Mouse (Mus musculus): Measurements from ENCODE around the gene Cfap45. TPM values are rescaled to one million over a fixed set of nuclear protein-coding genes. Genes with fewer than 3 reads are reported as not detected.

The Cfap45 gene
- polyA plus RNA-seq, 1 experiment from 2014 or later: 4.8 TPM

DNA sequence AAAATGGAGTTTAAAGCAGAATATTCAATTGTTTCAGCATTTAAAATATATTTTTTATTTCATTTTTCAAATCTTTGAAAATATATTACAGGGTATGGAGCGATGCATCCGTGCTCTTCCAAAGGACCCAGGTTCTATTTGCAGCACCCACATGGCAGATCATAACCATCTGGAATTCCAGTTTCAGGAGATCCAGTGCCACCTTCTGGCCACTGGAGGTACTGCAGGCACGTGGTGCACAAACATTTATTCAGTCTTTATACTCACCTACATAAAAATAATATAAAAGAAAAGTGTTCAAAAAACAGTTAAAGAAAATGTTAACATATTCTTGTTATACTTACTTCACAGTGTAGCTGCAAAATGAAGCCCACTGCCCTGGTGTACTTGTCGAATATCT, 2.6 kb upstream of the Cfap45 start:
- Histone ChIP-seq H3K4me1 (replicated peaks; ENCODE audit: control insufficient read depth, insufficient read depth, low read length) (no peaks in the 10 kb centered on the region; the same call in 1 of the 2 replicates), H3K27me3 (ENCODE audit: control insufficient read depth, insufficient read depth, low read length) (no peaks in the 10 kb centered on the region), H3K36me3 (ENCODE audit: control insufficient read depth, insufficient read depth, low read length) (no peaks in the 10 kb centered on the region), H3K9ac (ENCODE audit: low read depth, low read length) (no peak overlapping the region), H3K27ac (ENCODE audit: low read depth, low read length) (no peak overlapping the region), H3K4me3 (ENCODE audit: low read depth, low read length) (no peak overlapping the region), H3K9me3 (ENCODE audit: control insufficient read depth, low read length) (no peaks in the 10 kb centered on the region), H3K4me2 (replicated peaks; ENCODE audit: low read depth, low read length) (no peak overlapping the region)
- no peak for ATAC-seq (ENCODE audit: low FRiP score)
- 78% methylated on average over 4 of the region's 4 CpGs for WGBS
- DNase-seq (ENCODE audit: low spot score): no peak

DNA sequence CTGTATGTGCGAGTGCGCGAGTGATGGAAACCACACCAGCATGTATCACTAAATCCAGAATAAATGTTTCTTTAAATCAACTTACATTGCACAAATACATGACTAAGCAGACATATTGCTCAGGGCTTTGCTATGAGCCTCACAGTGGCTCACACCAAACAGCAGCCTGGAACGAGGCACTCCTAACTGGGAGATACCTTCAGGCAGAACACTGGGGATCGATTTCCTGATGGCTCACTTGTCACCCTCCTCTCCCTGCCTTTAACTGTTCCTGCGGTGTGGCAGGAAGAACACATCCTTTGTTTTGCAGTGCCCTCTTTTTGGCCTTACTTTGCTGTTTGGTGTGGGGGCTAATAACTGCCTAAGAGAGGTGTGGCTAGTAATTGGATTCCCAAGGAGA, 957 bp upstream of the Cfap45 start:
- DNase-seq (ENCODE audit: low spot score) (no peak), ATAC-seq (ENCODE audit: low FRiP score) (no peak)
- Histone ChIP-seq H3K4me3 (ENCODE audit: low read depth, low read length) (no peak overlapping the region), H3K27me3 (ENCODE audit: control insufficient read depth, insufficient read depth, low read length) (no peaks in the 10 kb centered on the region), H3K36me3 (ENCODE audit: control insufficient read depth, insufficient read depth, low read length) (no peaks in the 10 kb centered on the region), H3K9ac (ENCODE audit: low read depth, low read length) (no peak overlapping the region), H3K9me3 (ENCODE audit: control insufficient read depth, low read length) (no peaks in the 10 kb centered on the region), H3K4me2 (replicated peaks; ENCODE audit: low read depth, low read length) (no peak overlapping the region), H3K4me1 (replicated peaks; ENCODE audit: control insufficient read depth, insufficient read depth, low read length) (no peaks in the 10 kb centered on the region; the same call in 1 of the 2 replicates), H3K27ac (ENCODE audit: low read depth, low read length) (no peak overlapping the region)
- WGBS: 59% methylated on average over 6 of the region's 6 CpGs

DNA sequence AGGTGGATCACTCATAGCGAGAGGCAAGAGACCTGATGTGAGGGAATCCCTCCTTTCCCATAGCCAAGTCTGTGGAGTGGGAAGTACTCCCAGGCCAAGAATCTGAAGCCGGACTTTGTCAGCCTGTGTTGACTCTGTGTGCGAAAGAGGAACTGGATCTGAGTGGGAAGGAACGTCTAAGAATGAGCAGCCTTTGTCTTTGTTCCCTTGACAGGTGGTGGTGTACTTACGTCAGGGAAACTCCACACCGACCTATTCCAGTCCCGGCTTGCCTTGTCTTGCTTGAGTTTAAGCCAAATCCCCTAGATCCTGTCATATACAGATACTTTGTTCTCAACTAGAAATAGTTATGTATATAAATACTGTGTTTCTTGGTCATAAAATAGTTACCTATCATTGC, 1.9 kb downstream of the Cfap45 start:
- Histone ChIP-seq H3K36me3 (ENCODE audit: control insufficient read depth, insufficient read depth, low read length) (no peaks in the 10 kb centered on the region), H3K9me3 (ENCODE audit: control insufficient read depth, low read length) (no peaks in the 10 kb centered on the region), H3K9ac (ENCODE audit: low read depth, low read length) (no peak overlapping the region), H3K4me1 (replicated peaks; ENCODE audit: control insufficient read depth, insufficient read depth, low read length) (no peaks in the 10 kb centered on the region; the same call in 1 of the 2 replicates), H3K27ac (ENCODE audit: low read depth, low read length) (no peak overlapping the region), H3K4me2 (replicated peaks; ENCODE audit: low read depth, low read length) (no peak overlapping the region), H3K27me3 (ENCODE audit: control insufficient read depth, insufficient read depth, low read length) (no peaks in the 10 kb centered on the region), H3K4me3 (ENCODE audit: low read depth, low read length) (no peak overlapping the region)
- WGBS: 64% methylated on average over 7 of the region's 7 CpGs
- ATAC-seq (ENCODE audit: low FRiP score) (no peak), DNase-seq (ENCODE audit: low spot score) (no peak)

DNA sequence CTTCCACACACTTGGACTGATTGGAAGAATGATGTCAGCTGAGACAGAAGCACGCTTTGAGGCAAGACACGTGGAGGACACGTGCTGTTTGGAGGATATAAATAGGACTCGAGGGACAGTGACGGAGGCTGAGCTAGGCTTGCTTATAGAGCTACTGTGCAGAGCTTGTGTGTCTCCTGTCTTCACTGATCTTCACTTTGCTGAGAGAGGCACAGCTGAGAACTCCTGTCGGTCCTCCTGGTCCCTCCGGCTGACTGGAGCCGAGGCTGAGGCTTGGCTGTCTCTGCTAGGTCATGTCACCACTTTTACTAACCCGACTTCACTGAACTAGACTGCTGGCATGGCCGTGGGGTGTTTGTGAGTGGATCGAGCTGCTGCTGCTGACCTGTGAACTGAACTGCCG, 3.1 kb downstream of the Cfap45 start:
- H3K4me3 ChIP-seq (ENCODE audit: low read depth, low read length): no peak overlapping the region
- no peaks in the 10 kb centered on the region; the same call in 1 of the 2 replicates for H3K4me1 ChIP-seq (replicated peaks; ENCODE audit: control insufficient read depth, insufficient read depth, low read length)
- no peak overlapping the region for H3K9ac ChIP-seq (ENCODE audit: low read depth, low read length)
- DNase-seq (ENCODE audit: low spot score) (no peak), ATAC-seq (ENCODE audit: low FRiP score) (no peak)
- H3K36me3 ChIP-seq (ENCODE audit: control insufficient read depth, insufficient read depth, low read length): no peaks in the 10 kb centered on the region
- H3K4me2 ChIP-seq (replicated peaks; ENCODE audit: low read depth, low read length): no peak overlapping the region
- no peaks in the 10 kb centered on the region for H3K9me3 ChIP-seq (ENCODE audit: control insufficient read depth, low read length)
- no peaks in the 10 kb centered on the region for H3K27me3 ChIP-seq (ENCODE audit: control insufficient read depth, insufficient read depth, low read length)
- WGBS: 72% methylated on average over 12 of the region's 12 CpGs
- H3K27ac ChIP-seq (ENCODE audit: low read depth, low read length): no peak overlapping the region

DNA sequence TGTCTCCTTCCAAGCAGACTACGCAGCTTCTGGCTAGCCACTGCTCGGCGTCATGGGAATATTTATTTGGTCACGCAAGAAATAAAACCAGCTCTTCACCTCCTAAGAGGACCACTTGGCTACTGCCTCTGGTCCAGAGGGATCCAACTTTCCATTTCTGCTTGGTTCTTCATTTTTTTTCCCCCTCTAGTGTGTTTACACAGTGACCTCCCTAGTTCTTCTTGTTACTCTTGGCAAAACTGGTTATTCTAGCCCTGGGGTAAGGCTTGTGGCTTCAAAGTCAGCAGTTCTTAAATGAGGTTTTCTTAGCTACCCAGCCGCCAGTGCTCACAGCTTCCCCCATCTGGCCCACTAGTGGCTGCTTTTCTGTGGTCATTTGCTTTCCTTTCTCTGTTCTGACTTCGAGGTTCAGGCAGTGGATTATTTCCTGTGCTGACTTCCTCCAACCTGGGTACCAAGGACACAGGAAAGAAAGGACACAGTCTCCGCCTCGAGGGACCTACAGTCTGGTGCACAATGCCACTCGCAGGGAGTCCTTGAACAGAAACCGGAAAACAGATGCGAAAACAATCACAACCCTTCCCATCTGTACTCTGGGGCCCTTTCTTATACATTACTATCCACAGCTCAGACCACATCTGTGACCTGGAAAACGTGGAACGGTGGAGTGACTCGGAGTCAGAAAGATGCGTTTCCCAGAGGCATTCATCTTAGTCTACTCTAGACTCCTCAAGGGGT, 4.6 kb downstream of the Cfap45 start:
- Histone ChIP-seq H3K27me3 (ENCODE audit: control insufficient read depth, insufficient read depth, low read length) (no peaks in the 10 kb centered on the region), H3K27ac (ENCODE audit: low read depth, low read length) (no peak overlapping the region), H3K36me3 (ENCODE audit: control insufficient read depth, insufficient read depth, low read length) (no peaks in the 10 kb centered on the region), H3K4me1 (replicated peaks; ENCODE audit: control insufficient read depth, insufficient read depth, low read length) (no peaks in the 10 kb centered on the region; the same call in 1 of the 2 replicates), H3K4me3 (ENCODE audit: low read depth, low read length) (no peak overlapping the region), H3K9me3 (ENCODE audit: control insufficient read depth, low read length) (no peaks in the 10 kb centered on the region), H3K9ac (ENCODE audit: low read depth, low read length) (no peak overlapping the region), H3K4me2 (replicated peaks; ENCODE audit: low read depth, low read length) (no peak overlapping the region)
- DNase-seq (ENCODE audit: low spot score) (peak; percentile 47), ATAC-seq (ENCODE audit: low FRiP score) (no peak)
- WGBS: 48% methylated on average over 15 of the region's 15 CpGs

DNA sequence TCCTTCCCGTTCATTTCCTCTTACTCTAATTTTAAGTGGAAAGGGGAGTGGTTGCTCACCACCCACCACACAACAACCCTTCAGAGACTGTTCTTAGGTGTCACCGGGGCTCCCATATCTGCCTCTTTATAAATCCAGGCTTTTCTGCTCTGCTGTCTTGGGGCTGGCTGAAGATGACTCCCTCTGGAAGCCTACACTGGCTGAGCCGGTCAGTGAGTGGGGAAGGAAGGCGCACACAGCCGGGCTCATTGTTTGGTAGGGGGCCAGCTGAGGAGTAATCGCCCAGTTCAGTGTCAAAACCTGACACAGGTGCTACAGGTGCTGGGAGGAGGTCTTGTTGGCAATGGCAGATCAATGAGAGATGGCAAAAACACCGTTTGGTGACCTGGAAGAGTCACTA, 5.4 kb downstream of the Cfap45 start:
- Histone ChIP-seq H3K27me3 (ENCODE audit: control insufficient read depth, insufficient read depth, low read length) (no peaks in the 10 kb centered on the region), H3K4me3 (ENCODE audit: low read depth, low read length) (no peak overlapping the region), H3K27ac (ENCODE audit: low read depth, low read length) (no peak overlapping the region), H3K9me3 (ENCODE audit: control insufficient read depth, low read length) (no peaks in the 10 kb centered on the region), H3K9ac (ENCODE audit: low read depth, low read length) (no peak overlapping the region), H3K4me2 (replicated peaks; ENCODE audit: low read depth, low read length) (no peak overlapping the region), H3K4me1 (replicated peaks; ENCODE audit: control insufficient read depth, insufficient read depth, low read length) (no peaks in the 10 kb centered on the region; the same call in 1 of the 2 replicates), H3K36me3 (ENCODE audit: control insufficient read depth, insufficient read depth, low read length) (no peaks in the 10 kb centered on the region)
- DNase-seq (ENCODE audit: low spot score): no peak
- whole genome bisulfite sequencing: 64% methylated on average over 7 of the region's 7 CpGs
- ATAC-seq (ENCODE audit: low FRiP score): no peak

DNA sequence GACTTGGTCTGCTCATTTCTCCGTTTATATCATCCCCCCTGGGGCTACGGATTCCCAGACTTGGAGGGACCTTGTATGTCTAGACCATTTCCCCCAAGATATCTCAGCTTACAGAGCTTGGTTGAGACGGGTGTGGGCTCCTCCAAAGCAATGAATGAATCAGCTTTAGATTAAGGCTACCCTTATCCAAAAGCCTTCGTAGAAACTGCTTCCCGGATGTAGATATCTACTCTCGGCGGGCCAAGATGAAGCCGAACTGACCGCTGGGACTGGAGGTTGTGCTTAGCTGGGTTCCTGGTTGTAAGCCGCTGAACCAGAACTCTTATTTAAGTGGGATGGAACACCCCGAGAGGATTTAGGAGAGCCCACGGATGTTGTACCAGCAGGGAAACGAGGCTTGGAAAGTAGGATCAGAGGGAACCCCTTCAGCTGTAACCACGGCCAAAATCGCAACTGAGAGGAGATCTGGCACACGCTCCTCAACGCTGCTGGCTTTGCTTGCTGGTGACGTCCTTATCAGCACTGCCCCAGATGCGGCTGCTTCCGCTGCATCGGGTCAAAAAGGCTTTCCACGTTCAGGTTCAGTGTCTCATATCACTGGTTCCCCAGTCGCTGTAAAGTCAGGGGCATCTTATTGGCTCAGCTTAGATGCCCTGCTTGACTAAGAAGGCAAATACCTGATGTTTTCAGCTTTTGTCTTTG, 5.9 kb downstream of the Cfap45 start:
- Histone ChIP-seq H3K27me3 (ENCODE audit: control insufficient read depth, insufficient read depth, low read length) (no peaks in the 10 kb centered on the region), H3K9ac (ENCODE audit: low read depth, low read length) (no peak overlapping the region), H3K36me3 (ENCODE audit: control insufficient read depth, insufficient read depth, low read length) (no peaks in the 10 kb centered on the region), H3K9me3 (ENCODE audit: control insufficient read depth, low read length) (no peaks in the 10 kb centered on the region), H3K4me2 (replicated peaks; ENCODE audit: low read depth, low read length) (no peak overlapping the region), H3K4me1 (replicated peaks; ENCODE audit: control insufficient read depth, insufficient read depth, low read length) (no peaks in the 10 kb centered on the region), H3K27ac (ENCODE audit: low read depth, low read length) (no peak overlapping the region), H3K4me3 (ENCODE audit: low read depth, low read length) (no peak overlapping the region)
- DNase-seq (ENCODE audit: low spot score) (no peak), ATAC-seq (ENCODE audit: low FRiP score) (no peak)
- 81% methylated on average over 23 of the region's 23 CpGs for WGBS

DNA sequence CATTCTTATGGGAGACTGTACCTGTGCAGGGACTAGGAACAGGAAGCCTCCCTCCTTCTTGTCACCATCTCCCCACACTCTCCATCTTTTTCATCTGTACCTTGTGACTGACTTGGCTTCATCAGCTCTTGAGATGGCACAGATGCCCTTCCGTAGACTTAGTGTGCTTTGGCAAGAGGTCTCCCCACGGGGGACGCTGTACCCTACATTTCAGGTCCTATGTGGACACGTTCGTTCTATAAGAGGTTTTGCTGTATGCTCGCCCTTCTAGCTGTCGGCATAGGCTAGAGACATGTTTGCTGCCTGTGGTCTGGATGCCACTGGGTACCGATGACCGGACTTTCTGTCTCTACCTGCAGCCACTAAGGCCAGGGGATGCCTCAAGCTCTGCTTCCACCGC, 6.8 kb downstream of the Cfap45 start:
- Histone ChIP-seq H3K9me3 (ENCODE audit: control insufficient read depth, low read length) (no peaks in the 10 kb centered on the region), H3K27ac (ENCODE audit: low read depth, low read length) (no peak overlapping the region), H3K27me3 (ENCODE audit: control insufficient read depth, insufficient read depth, low read length) (no peaks in the 10 kb centered on the region), H3K4me3 (ENCODE audit: low read depth, low read length) (no peak overlapping the region), H3K4me2 (replicated peaks; ENCODE audit: low read depth, low read length) (no peak overlapping the region), H3K9ac (ENCODE audit: low read depth, low read length) (no peak overlapping the region), H3K36me3 (ENCODE audit: control insufficient read depth, insufficient read depth, low read length) (no peaks in the 10 kb centered on the region), H3K4me1 (replicated peaks; ENCODE audit: control insufficient read depth, insufficient read depth, low read length) (no peaks in the 10 kb centered on the region)
- ATAC-seq (ENCODE audit: low FRiP score): no peak
- WGBS: 95% methylated on average over 10 of the region's 10 CpGs
- DNase-seq (ENCODE audit: low spot score): no peak

DNA sequence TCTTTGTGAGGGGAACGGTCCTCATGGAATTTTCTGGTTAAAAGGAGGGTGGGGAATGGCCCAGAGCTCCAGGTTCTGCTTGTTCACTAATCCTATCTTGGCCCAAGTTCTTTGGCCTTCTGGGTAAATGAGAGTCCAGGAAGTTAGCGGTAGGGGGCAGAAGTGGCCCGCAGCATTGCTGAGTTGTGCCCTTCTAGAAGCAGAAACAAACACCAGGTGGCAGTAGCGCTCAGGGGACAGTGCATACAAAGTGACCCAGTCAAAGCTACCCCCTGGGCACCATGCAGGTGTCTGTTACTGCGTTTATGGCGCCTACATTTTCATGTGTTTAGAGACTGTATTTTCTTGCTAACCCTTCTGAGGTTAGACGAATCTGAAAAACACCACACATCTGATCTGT, 8.1 kb downstream of the Cfap45 start:
- ATAC-seq (ENCODE audit: low FRiP score) (peak; percentile 69), DNase-seq (ENCODE audit: low spot score) (peak; percentile 91)
- Histone ChIP-seq H3K9me3 (ENCODE audit: control insufficient read depth, low read length) (no peaks in the 10 kb centered on the region), H3K27ac (ENCODE audit: low read depth, low read length) (no peak overlapping the region), H3K4me1 (replicated peaks; ENCODE audit: control insufficient read depth, insufficient read depth, low read length) (no peaks in the 10 kb centered on the region), H3K27me3 (ENCODE audit: control insufficient read depth, insufficient read depth, low read length) (no peaks in the 10 kb centered on the region), H3K4me3 (ENCODE audit: low read depth, low read length) (no peak overlapping the region), H3K36me3 (ENCODE audit: control insufficient read depth, insufficient read depth, low read length) (no peaks in the 10 kb centered on the region), H3K4me2 (replicated peaks; ENCODE audit: low read depth, low read length) (no peak overlapping the region), H3K9ac (ENCODE audit: low read depth, low read length) (no peak overlapping the region)
- WGBS: 6% methylated on average over 7 of the region's 7 CpGs
